Mouse (Mus musculus): ENCODE measurements around the gene Agk. TPM values are rescaled to one million over a fixed set of nuclear protein-coding genes. Genes with fewer than 3 reads are reported as not detected.
A peak's percentile ranks its signal among the peaks of the same experiment; 100 is the strongest.

Agk gene
- polyA plus RNA-seq, 1 experiment from 2014 or later, result 46.3 TPM

GRCm38 (mm10) chr6:40418386-40418785 lies 93.4 kb downstream of the Agk start:
- WGBS, result 94% methylated on average over 4 of the region's 4 CpGs
- DNase-seq (ENCODE audit: low spot score), result no peak
- no peak overlapping the region for H3K4me3 ChIP-seq
- no peaks in the 10 kb centered on the region for H3K4me1 ChIP-seq
- H3K9me3 ChIP-seq (replicated peaks), result no peaks in the 10 kb centered on the region
- no peak overlapping the region for H3K27ac ChIP-seq (replicated peaks)
- no peaks in the 10 kb centered on the region for H3K27me3 ChIP-seq (ENCODE audit: low read depth, poor library complexity, severe bottlenecking)
- H3K36me3 ChIP-seq, result peaks cover 41% of the 10 kb centered on the region

GRCm38 (mm10) chr6:40421099-40421498 lies 96.1 kb downstream of the Agk start:
- no peaks in the 10 kb centered on the region for H3K4me1 ChIP-seq
- H3K36me3 ChIP-seq, result peaks cover 32% of the 10 kb centered on the region
- 92% methylated on average over 6 of the region's 6 CpGs for WGBS
- H3K27me3 ChIP-seq (ENCODE audit: low read depth, poor library complexity, severe bottlenecking), result no peaks in the 10 kb centered on the region
- no peak overlapping the region for H3K4me3 ChIP-seq
- no peak for DNase-seq (ENCODE audit: low spot score)
- no peak overlapping the region for H3K27ac ChIP-seq (replicated peaks)
- H3K9me3 ChIP-seq (replicated peaks), result no peaks in the 10 kb centered on the region

- Histone ChIP-seq H3K9me3 (replicated peaks) (no peaks in the 10 kb centered on the region), H3K27ac (replicated peaks) (no peak overlapping the region), H3K4me3 (no peak overlapping the region), H3K27me3 (ENCODE audit: low read depth, poor library complexity, severe bottlenecking) (no peaks in the 10 kb centered on the region), H3K36me3 (peaks cover 26% of the 10 kb centered on the region), H3K4me1 (no peaks in the 10 kb centered on the region)
- WGBS, result 100% methylated on average over 1 of the region's 1 CpGs
- no peak for DNase-seq (ENCODE audit: low spot score)
Measured at GRCm38 (mm10) chr6:40423013-40423412, 98.0 kb downstream of the Agk start.

GRCm38 (mm10) chr6:40423774-40424173 lies 98.8 kb downstream of the Agk start:
- peak; percentile 37 for DNase-seq (ENCODE audit: low spot score)
- no peaks in the 10 kb centered on the region for H3K27me3 ChIP-seq (ENCODE audit: low read depth, poor library complexity, severe bottlenecking)
- no peak overlapping the region for H3K4me3 ChIP-seq
- no peaks in the 10 kb centered on the region for H3K4me1 ChIP-seq
- no peak overlapping the region for H3K27ac ChIP-seq (replicated peaks)
- 62% methylated on average over 1 of the region's 1 CpGs for WGBS
- H3K36me3 ChIP-seq, result peaks cover 18% of the 10 kb centered on the region
- H3K9me3 ChIP-seq (replicated peaks), result no peaks in the 10 kb centered on the region

GRCm38 (mm10) chr6:40427441-40427840 lies 102.5 kb downstream of the Agk start:
- peaks cover 11% of the 10 kb centered on the region for H3K4me1 ChIP-seq
- no peak overlapping the region for H3K27ac ChIP-seq (replicated peaks)
- H3K36me3 ChIP-seq, result peaks cover 2% of the 10 kb centered on the region; the same call in 1 of the 2 replicates
- no peak overlapping the region for H3K4me3 ChIP-seq
- no peak for DNase-seq (ENCODE audit: low spot score)
- WGBS, result 92% methylated on average over 7 of the region's 7 CpGs
- H3K27me3 ChIP-seq (ENCODE audit: low read depth, poor library complexity, severe bottlenecking), result no peaks in the 10 kb centered on the region
- H3K9me3 ChIP-seq (replicated peaks), result no peaks in the 10 kb centered on the region

- H3K4me3 ChIP-seq, result no peak overlapping the region
- 81% methylated on average over 3 of the region's 3 CpGs for WGBS
- H3K27ac ChIP-seq (replicated peaks), result no peak overlapping the region
- H3K36me3 ChIP-seq, result no peaks in the 10 kb centered on the region
- DNase-seq (ENCODE audit: low spot score), result no peak
- H3K27me3 ChIP-seq (ENCODE audit: low read depth, poor library complexity, severe bottlenecking), result no peaks in the 10 kb centered on the region
- H3K9me3 ChIP-seq (replicated peaks), result no peaks in the 10 kb centered on the region
- peaks cover 13% of the 10 kb centered on the region for H3K4me1 ChIP-seq
Measured at GRCm38 (mm10) chr6:40428696-40429095, 103.7 kb downstream of the Agk start.

GRCm38 (mm10) chr6:40429521-40429931 lies 104.6 kb downstream of the Agk start:
- WGBS, result 70% methylated on average over 4 of the region's 4 CpGs
- Histone ChIP-seq H3K4me3 (no peak overlapping the region), H3K27me3 (ENCODE audit: low read depth, poor library complexity, severe bottlenecking) (no peaks in the 10 kb centered on the region), H3K27ac (replicated peaks) (no peak overlapping the region), H3K4me1 (peaks cover 20% of the 10 kb centered on the region), H3K9me3 (replicated peaks) (no peaks in the 10 kb centered on the region), H3K36me3 (no peaks in the 10 kb centered on the region)
- DNase-seq (ENCODE audit: low spot score), result no peak

- DNase-seq (ENCODE audit: low spot score), result no peak
- Histone ChIP-seq H3K4me3 (no peak overlapping the region), H3K4me1 (peaks cover 27% of the 10 kb centered on the region), H3K27ac (replicated peaks) (no peak overlapping the region), H3K27me3 (ENCODE audit: low read depth, poor library complexity, severe bottlenecking) (no peaks in the 10 kb centered on the region), H3K36me3 (no peaks in the 10 kb centered on the region), H3K9me3 (replicated peaks) (no peaks in the 10 kb centered on the region)
- 93% methylated on average over 3 of the region's 3 CpGs for WGBS
Measured at GRCm38 (mm10) chr6:40430251-40430650, 105.3 kb downstream of the Agk start.

GRCm38 (mm10) chr6:40430878-40431277 lies 105.9 kb downstream of the Agk start:
- Histone ChIP-seq H3K4me3 (no peak overlapping the region), H3K4me1 (peaks cover 27% of the 10 kb centered on the region), H3K27me3 (ENCODE audit: low read depth, poor library complexity, severe bottlenecking) (no peaks in the 10 kb centered on the region), H3K36me3 (no peaks in the 10 kb centered on the region), H3K9me3 (replicated peaks) (no peaks in the 10 kb centered on the region), H3K27ac (replicated peaks) (no peak overlapping the region)
- no peak for DNase-seq (ENCODE audit: low spot score)
- 87% methylated on average over 3 of the region's 3 CpGs for whole genome bisulfite sequencing

- no peak for DNase-seq (ENCODE audit: low spot score)
- peaks cover 27% of the 10 kb centered on the region for H3K4me1 ChIP-seq
- H3K36me3 ChIP-seq, result no peaks in the 10 kb centered on the region
- H3K9me3 ChIP-seq (replicated peaks), result no peaks in the 10 kb centered on the region
- H3K4me3 ChIP-seq, result no peak overlapping the region
- no peak overlapping the region for H3K27ac ChIP-seq (replicated peaks)
- WGBS, result 64% methylated on average over 4 of the region's 4 CpGs
- H3K27me3 ChIP-seq (ENCODE audit: low read depth, poor library complexity, severe bottlenecking), result peaks cover under 1% of the 10 kb centered on the region; the same call in 1 of the 2 replicates
Measured at GRCm38 (mm10) chr6:40431356-40431755, 106.4 kb downstream of the Agk start.

- H3K9me3 ChIP-seq (replicated peaks), result no peaks in the 10 kb centered on the region
- no peak overlapping the region for H3K27ac ChIP-seq (replicated peaks)
- peaks cover 6% of the 10 kb centered on the region for H3K27me3 ChIP-seq (ENCODE audit: low read depth, poor library complexity, severe bottlenecking)
- peaks cover 27% of the 10 kb centered on the region for H3K4me1 ChIP-seq
- no peak overlapping the region for H3K4me3 ChIP-seq
- no peaks in the 10 kb centered on the region for H3K36me3 ChIP-seq
- DNase-seq (ENCODE audit: low spot score), result no peak
Measured at GRCm38 (mm10) chr6:40431812-40432211, 106.8 kb downstream of the Agk start.

- no peak for DNase-seq (ENCODE audit: low spot score)
Measured at GRCm38 (mm10) chr6:40432346-40433275, 107.6 kb downstream of the Agk start.

GRCm38 (mm10) chr6:40434697-40435096 lies 109.7 kb downstream of the Agk start:
- DNase-seq (ENCODE audit: low spot score), result no peak
- peaks cover 24% of the 10 kb centered on the region for H3K4me1 ChIP-seq
- no peaks in the 10 kb centered on the region for H3K36me3 ChIP-seq
- H3K27me3 ChIP-seq (ENCODE audit: low read depth, poor library complexity, severe bottlenecking), result peaks cover 32% of the 10 kb centered on the region
- H3K27ac ChIP-seq (replicated peaks), result peak overlapping the region; percentile 94
- 6% methylated on average over 7 of the region's 7 CpGs for WGBS
- H3K9me3 ChIP-seq (replicated peaks), result no peaks in the 10 kb centered on the region
- peak overlapping the region; percentile 92 for H3K4me3 ChIP-seq

More at GRCm38 (mm10) chr6:40432346-40433275, 107.6 kb downstream of the Agk start:
- Histone ChIP-seq H3K27me3 (ENCODE audit: low read depth, poor library complexity, severe bottlenecking) (peaks cover 14% of the 10 kb centered on the region), H3K4me1 (peaks cover 27% of the 10 kb centered on the region), H3K27ac (replicated peaks) (no peak overlapping the region), H3K9me3 (replicated peaks) (no peaks in the 10 kb centered on the region), H3K4me3 (no peak overlapping the region), H3K36me3 (no peaks in the 10 kb centered on the region)
- 91% methylated on average over 17 of the region's 17 CpGs for WGBS

Data from midbrain, embryonic 10.5 days (tissue).